Mouse (Mus musculus) layer of hippocampus, postnatal 36 days (tissue): ENCODE measurements at regions not wholly inside any gene's neighbourhood (a gene's known extent, or its start where the extent isn't known, plus 50 kb on each side); places are given as distances from the start of the nearest gene placed in this dataset.

Experiments
- DNase-seq, 2 experiments: peaks; one replicate each; pipeline ENCODE4 v3.0.0; 2022

- DNase-seq, result no peak
Measured at GRCm38 (mm10) chr8:6813816-6814215, 1708.7 kb upstream of the Slc10a2 start.

- no peak for DNase-seq
Measured at GRCm38 (mm10) chr8:6807116-6807515, 1702.0 kb upstream of the Slc10a2 start.

- no peak for DNase-seq
Measured at GRCm38 (mm10) chr8:6803199-6803598, 1698.0 kb upstream of the Slc10a2 start.

GRCm38 (mm10) chr8:6801076-6801475 lies 1695.9 kb upstream of the Slc10a2 start:
- no peak for DNase-seq

- no peak for DNase-seq
Measured at GRCm38 (mm10) chr8:6789096-6789495, 1683.9 kb upstream of the Slc10a2 start.

- DNase-seq, result no peak
Measured at GRCm38 (mm10) chr8:6780983-6781382, 1675.8 kb upstream of the Slc10a2 start.

GRCm38 (mm10) chr8:6775103-6775502 lies 1670.0 kb upstream of the Slc10a2 start:
- no peak for DNase-seq

- no peak for DNase-seq
Measured at GRCm38 (mm10) chr8:6729571-6729970, 1624.4 kb upstream of the Slc10a2 start.

- DNase-seq, result no peak
Measured at GRCm38 (mm10) chr8:6708886-6709449, 1603.8 kb upstream of the Slc10a2 start.

GRCm38 (mm10) chr8:6688595-6688994 lies 1583.4 kb upstream of the Slc10a2 start:
- no peak for DNase-seq

- no peak for DNase-seq
Measured at GRCm38 (mm10) chr8:6658860-6659259, 1553.7 kb upstream of the Slc10a2 start.

GRCm38 (mm10) chr8:6657451-6657990 lies 1552.4 kb upstream of the Slc10a2 start:
- no peak for DNase-seq

GRCm38 (mm10) chr8:6652180-6652579 lies 1547.0 kb upstream of the Slc10a2 start:
- no peak for DNase-seq

GRCm38 (mm10) chr8:6648083-6648482 lies 1542.9 kb upstream of the Slc10a2 start:
- no peak for DNase-seq

GRCm38 (mm10) chr8:6645287-6645957 lies 1540.3 kb upstream of the Slc10a2 start:
- DNase-seq, result no peak

GRCm38 (mm10) chr8:6644396-6644795 lies 1539.2 kb upstream of the Slc10a2 start:
- no peak for DNase-seq

GRCm38 (mm10) chr8:6627009-6627557 lies 1521.9 kb upstream of the Slc10a2 start:
- DNase-seq, result no peak

GRCm38 (mm10) chr8:6608891-6609290 lies 1503.7 kb upstream of the Slc10a2 start:
- DNase-seq, result no peak

- peak; percentile 7 to 9 for DNase-seq
Measured at GRCm38 (mm10) chr8:6606854-6607535, 1501.8 kb upstream of the Slc10a2 start.

- peak; percentile 1 to 9 for DNase-seq
Measured at GRCm38 (mm10) chr8:6604232-6604804, 1499.2 kb upstream of the Slc10a2 start.

- no peak for DNase-seq
Measured at GRCm38 (mm10) chr8:6590146-6590545, 1485.0 kb upstream of the Slc10a2 start.

GRCm38 (mm10) chr8:6583337-6584096 lies 1478.4 kb upstream of the Slc10a2 start:
- DNase-seq, result no peak
